Mouse (Mus musculus) bone marrow, adult 2 months (tissue): Measurements from ENCODE around the gene Npw.

Source experiments
- CTCF ChIP-seq: fragments of 200-500 bp; IDR thresholded peaks from 2 replicates; pipeline ENCODE4 v1.5.1; 2011; ENCODE audit warnings: low read length, control low read depth; ENCODE audit not compliant: control insufficient read depth, insufficient read depth
- POLR2A ChIP-seq: fragments of 200-500 bp; IDR thresholded peaks from 2 replicates; pipeline ENCODE4 v1.6.1; 2011; ENCODE audit warnings: low read depth, mild to moderate bottlenecking, control low read depth, low read length, borderline replicate concordance; ENCODE audit not compliant: control insufficient read depth

DNA sequence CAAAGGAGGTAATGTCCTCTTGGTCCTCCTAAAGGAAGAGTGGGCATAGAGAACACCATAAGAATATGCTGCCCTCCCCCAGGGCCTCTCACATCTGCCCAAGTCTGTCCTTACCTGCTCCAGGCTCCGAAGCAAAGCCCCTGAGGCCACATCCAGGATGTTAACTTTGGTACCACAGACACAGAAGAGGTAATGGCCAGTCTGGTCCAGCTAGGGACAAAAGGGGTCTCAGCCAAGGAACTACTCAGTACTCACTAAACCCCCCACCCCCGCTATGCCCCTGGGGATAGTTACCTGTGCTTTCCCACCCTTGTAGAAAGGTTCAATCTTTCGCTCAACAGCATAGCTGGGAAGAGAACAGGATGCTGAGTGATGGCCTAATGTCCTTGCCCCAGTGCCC, 47.6 kb upstream of the Npw start:
- TF ChIP-seq CTCF (no peak), POLR2A (no peak)
